Mouse (Mus musculus) right cerebral cortex, postnatal 4 days (tissue): ENCODE measurements around the gene Mpv17l.
"Not testable (repeated sequence)": the region's sequence is repeated elsewhere in the genome, so short reads cannot be mapped to it uniquely, and the experiment has no call there.

Experiments used
- DNase-seq: peaks from one replicate; pipeline ENCODE4 v3.0.0-alpha.2; 2022

The Mpv17l gene

GRCm38 (mm10) chr16:13940139-13940846 lies 37.3 kb downstream of the Mpv17l start:
- peak; percentile 76 for DNase-seq

GRCm38 (mm10) chr16:13940847-13941395 lies 38.0 kb downstream of the Mpv17l start:
- DNase-seq, result peak; percentile 39

GRCm38 (mm10) chr16:13944178-13944577 lies 41.2 kb downstream of the Mpv17l start:
- no peak for DNase-seq

GRCm38 (mm10) chr16:13944752-13945151 lies 41.8 kb downstream of the Mpv17l start:
- no peak for DNase-seq

- DNase-seq, result no peak
Observed at GRCm38 (mm10) chr16:13945153-13945552, 42.2 kb downstream of the Mpv17l start.

GRCm38 (mm10) chr16:13946306-13946705 lies 43.3 kb downstream of the Mpv17l start:
- no peak for DNase-seq

- DNase-seq, result no peak
Observed at GRCm38 (mm10) chr16:13951245-13951644, 48.3 kb downstream of the Mpv17l start.

GRCm38 (mm10) chr16:13962053-13962452 lies 59.1 kb downstream of the Mpv17l start:
- no peak for DNase-seq

- no peak for DNase-seq
Observed at GRCm38 (mm10) chr16:13969096-13969495, 66.1 kb downstream of the Mpv17l start.

- DNase-seq, result no peak
Observed at GRCm38 (mm10) chr16:13972051-13972450, 69.1 kb downstream of the Mpv17l start.

GRCm38 (mm10) chr16:13976358-13976896 lies 73.5 kb downstream of the Mpv17l start:
- not testable (repeated sequence) for DNase-seq

- not testable (repeated sequence) for DNase-seq
Observed at GRCm38 (mm10) chr16:13977026-13977425, 74.1 kb downstream of the Mpv17l start.

- DNase-seq, result not testable (repeated sequence)
Observed at GRCm38 (mm10) chr16:13981726-13982125, 78.8 kb downstream of the Mpv17l start.

GRCm38 (mm10) chr16:13983161-13983560 lies 80.2 kb downstream of the Mpv17l start:
- DNase-seq, result no peak

GRCm38 (mm10) chr16:13986197-13986573 lies 83.2 kb downstream of the Mpv17l start:
- no peak for DNase-seq

- DNase-seq, result peak; percentile 56
Observed at GRCm38 (mm10) chr16:13986574-13987478, 83.9 kb downstream of the Mpv17l start, which contains the start of the genes 2900011O08Rik and Ifitm7. Gene 2900011O08Rik, plus strand, starts transcription at chr16:13986604. Gene Ifitm7, minus strand, starts transcription at chr16:13986888.

GRCm38 (mm10) chr16:13992518-13993248 lies 89.7 kb downstream of the Mpv17l start:
- DNase-seq, result no peak

GRCm38 (mm10) chr16:13994076-13994475 lies 91.1 kb downstream of the Mpv17l start:
- no peak for DNase-seq

GRCm38 (mm10) chr16:13994502-13994901 lies 91.5 kb downstream of the Mpv17l start:
- no peak for DNase-seq
